Mouse (Mus musculus) left cerebral cortex, postnatal 4 days (tissue): ENCODE data around the gene Zswim8. TPM values are rescaled to one million over a fixed set of nuclear protein-coding genes. Genes with fewer than 3 reads are reported as not detected.

ENCODE experiments used
- DNase-seq: peaks from one replicate; pipeline ENCODE4 v3.0.0-alpha.2; 2022
- intact Hi-C: fragments of 180-260 bp; cut with DNase I; formaldehyde crosslinking; loops from one replicate; pipeline ENCODE4 v1.15.1; 2025
- microRNA-seq: library from miRNA; unstranded; fragments of <30 nt; microRNA quantifications from one replicate; pipeline ENCODE4 v1.2.0, GENCODE M21; 2022
- total RNA-seq, 2 experiments: library from RNA; stranded (reverse); gene quantifications; 2 replicates each; pipeline ENCODE4 v1.2.3; 2021

Zswim8 gene
- total RNA-seq, 2 experiments from 2014 or later, result 182 to 183 TPM

DNA sequence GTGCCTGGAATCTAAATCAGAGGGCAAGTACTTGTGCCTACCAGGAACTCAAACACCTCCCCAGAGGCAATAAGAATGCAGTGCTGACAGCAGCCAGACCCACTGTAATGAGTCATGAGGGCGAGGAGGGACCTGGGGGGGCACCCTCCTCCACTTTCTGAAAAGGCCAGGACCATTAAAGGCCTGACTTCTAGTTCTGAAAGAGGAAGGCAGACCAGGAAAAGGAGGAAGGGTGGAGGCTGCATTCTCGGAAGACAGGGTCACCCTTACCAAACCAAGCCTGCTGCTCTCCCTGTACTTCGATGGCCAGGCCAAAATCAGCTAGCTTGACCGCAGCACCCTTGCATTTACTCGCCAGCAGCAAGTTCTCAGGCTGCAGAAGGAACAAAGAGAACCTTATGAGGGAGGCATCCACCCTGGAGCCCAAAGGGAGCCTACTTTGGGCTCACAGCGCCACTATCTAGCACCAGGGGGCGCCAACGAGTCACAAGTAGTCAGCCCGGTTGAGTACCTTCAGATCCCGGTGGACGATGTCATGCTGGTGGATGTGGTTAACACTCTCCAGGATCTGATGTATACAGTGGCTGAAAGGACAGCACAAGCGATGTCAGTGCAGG, 58.4 kb downstream of the Zswim8 start:
- intact Hi-C loops, result loop anchor here (10.0 kb wide), 1 partner anchor 109 kb away; no protein-coding TSS in a partner anchor
- peak; percentile 89 for DNase-seq

DNA sequence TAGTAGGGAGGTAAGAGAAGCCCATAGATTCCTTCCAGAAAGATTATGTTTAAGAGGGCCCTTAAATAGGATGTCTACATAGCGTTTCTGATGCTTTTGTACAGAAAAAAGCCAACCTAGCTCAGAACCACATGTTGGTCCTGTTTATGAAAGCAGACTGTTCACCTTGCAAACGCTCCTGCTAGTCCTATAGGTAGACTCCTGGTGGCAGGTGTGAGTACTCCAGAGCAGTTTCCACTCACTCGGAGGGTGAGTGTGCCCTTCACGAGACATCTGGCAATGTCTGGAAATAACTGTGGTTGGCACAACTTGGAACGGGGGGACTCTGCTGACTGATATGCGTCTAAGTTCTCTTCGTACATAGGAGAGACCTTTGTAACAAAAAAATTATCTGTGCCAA, 60.6 kb downstream of the Zswim8 start:
- intact Hi-C loops, result loop anchor here (10.0 kb wide), 1 partner anchor 107 kb away; no protein-coding TSS in a partner anchor
- DNase-seq, result no peak

DNA sequence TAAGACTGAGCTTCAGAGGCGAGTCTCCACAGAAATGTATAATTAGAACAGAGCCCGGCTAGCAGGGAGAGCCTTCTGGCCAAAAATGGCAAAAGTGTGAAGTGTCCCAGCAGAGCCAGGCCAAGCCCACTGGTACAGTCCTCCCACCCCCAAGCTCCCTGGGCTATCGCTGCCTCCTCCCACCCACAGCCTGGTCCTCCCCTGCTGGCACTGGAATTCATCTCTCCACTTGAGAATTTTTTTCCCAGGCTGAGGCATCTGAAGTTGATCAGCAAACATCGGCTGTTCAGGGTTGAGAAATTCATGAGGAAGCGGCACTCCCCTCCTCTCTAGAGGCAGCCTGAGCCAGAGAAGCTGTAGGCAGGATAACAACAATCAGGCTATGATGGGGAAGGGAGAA, 61.2 kb downstream of the Zswim8 start:
- intact Hi-C loops, result loop anchor here (10.0 kb wide), 1 partner anchor 106 kb away; no protein-coding TSS in a partner anchor
- DNase-seq, result no peak

DNA sequence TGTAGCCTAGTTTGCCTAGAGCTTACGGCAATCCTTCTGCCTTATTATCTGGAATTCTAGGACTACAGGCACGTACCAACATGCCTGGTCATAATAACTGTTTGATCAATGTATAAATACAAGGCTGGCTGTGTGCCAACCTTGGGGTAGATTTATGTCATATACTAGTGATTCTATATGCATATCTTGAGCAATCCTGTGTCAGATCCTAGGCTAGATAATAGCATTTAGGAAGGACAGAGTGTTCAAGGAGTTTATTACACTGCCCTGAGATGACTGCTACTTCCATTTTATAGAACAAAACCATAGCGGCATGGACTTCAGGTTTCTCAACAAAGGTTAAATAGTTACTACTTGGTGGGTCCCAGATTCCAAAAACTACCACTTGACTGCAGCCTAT, 64.6 kb downstream of the Zswim8 start:
- intact Hi-C loops, result no loop called here

DNA sequence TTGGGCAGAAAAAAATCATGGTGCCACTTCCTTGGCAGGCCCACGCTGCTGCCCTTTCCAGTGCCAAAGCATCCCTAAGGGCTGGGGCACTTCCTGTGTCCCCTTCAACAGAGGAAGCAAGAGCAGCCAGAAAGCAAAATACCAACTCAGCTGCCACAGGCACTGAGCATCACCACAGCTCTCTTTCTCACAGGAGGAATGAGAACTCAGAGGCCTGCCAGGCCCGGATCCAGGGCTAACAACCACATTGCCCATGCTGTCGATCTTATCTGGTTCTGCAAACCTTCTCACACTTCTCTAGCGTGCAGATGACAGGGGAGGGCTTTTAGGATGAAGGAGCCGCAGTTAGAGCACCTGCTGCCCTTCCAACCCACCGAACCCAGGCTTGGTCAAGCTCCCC, 65.5 kb downstream of the Zswim8 start:
- DNase-seq, result no peak
- intact Hi-C loops, result no loop called here

More for the DNA sequence above, 64.6 kb downstream of the Zswim8 start:
- DNase-seq, result no peak

Small RNA genes within 50 kb of the gene (microRNA-seq; reads per million reads assigned to microRNA genes)
- not detected for gene Mir6946

Other genes with a start within 250 kb of the Zswim8 start
- 10 to 100 TPM; 46.1 to 50.4 TPM for gene Anxa7, start 227.4 kb upstream of the Zswim8 start, total RNA-seq
- gene Mss51, start 210.7 kb upstream of the Zswim8 start, total RNA-seq, result 1 to 10 TPM; 1.4 to 1.8 TPM
- 100 to 1,000 TPM; 355 to 362 TPM for gene Ppp3cb, start 161.0 kb upstream of the Zswim8 start, total RNA-seq
- 10 to 100 TPM; 23.0 to 26.9 TPM for gene Usp54, start 66.5 kb upstream of the Zswim8 start, total RNA-seq
- gene Myoz1, start 51.0 kb upstream of the Zswim8 start, total RNA-seq, result not detected
- under 1 TPM; 0.16 to 0.28 TPM for gene Synpo2l, start 39.2 kb upstream of the Zswim8 start, total RNA-seq
- 100 to 1,000 TPM; 124 to 151 TPM for gene Sec24c, start 33.2 kb upstream of the Zswim8 start, total RNA-seq
- 10 to 100 TPM; 21.9 to 22.3 TPM for gene Fut11, start 12.6 kb upstream of the Zswim8 start, total RNA-seq
- 10 to 100 TPM; 75.5 to 76.4 TPM for gene Chchd1, start 4.5 kb upstream of the Zswim8 start, total RNA-seq
- gene Ndst2, start 27.0 kb downstream of the Zswim8 start, total RNA-seq, result 10 to 100 TPM; 22.6 to 23.5 TPM
- 100 to 1,000 TPM; 184 to 193 TPM for gene Camk2g, start 86.5 kb downstream of the Zswim8 start, total RNA-seq
- 1 to 10 TPM; 2.6 to 3.4 TPM for gene Plau, start 129.1 kb downstream of the Zswim8 start, total RNA-seq
- gene Vcl, start 221.8 kb downstream of the Zswim8 start, total RNA-seq, result 10 to 100 TPM; 21.0 to 21.9 TPM